Mouse (Mus musculus) testis, adult 2 months (tissue): ENCODE measurements around the gene Ybx2.

ENCODE experiments used
- CTCF ChIP-seq: fragments of 200-500 bp; IDR thresholded peaks from 2 replicates; pipeline ENCODE4 v1.5.1; 2012; ENCODE audit warnings: low read depth, mild to moderate bottlenecking, inconsistent platforms, low read length, moderate library complexity; ENCODE audit not compliant: control insufficient read depth, insufficient read depth, insufficient replicate concordance
- POLR2A ChIP-seq: fragments of 200-500 bp; IDR thresholded peaks from 2 replicates; pipeline ENCODE4 v1.6.1; 2012; ENCODE audit warnings: low read depth, mild to moderate bottlenecking, inconsistent platforms, low read length, moderate library complexity; ENCODE audit not compliant: control insufficient read depth

DNA sequence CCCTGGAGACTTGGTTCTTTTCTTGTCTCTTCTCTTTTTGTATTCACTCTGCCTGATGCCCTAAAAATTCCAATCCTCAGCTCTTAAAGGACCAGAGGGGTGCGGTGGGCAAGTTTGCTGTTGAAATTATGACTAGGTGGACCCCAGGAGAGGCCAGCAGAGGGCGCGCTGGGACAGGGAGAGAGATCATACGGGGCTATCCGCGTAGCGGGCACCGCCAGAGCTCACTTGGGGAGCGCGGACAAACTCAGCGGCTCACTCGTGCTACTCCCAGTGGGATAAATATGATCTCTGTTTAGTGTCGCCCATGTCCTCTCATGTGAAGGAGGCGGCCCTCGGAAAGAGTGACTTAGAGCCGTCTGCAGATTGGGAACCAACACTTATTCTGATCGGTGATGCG lies 1.4 kb upstream of the Ybx2 start:
- TF ChIP-seq CTCF (peak; percentile 87), POLR2A (0 out of 2 replicates have a peak, but pooled peaks have one; percentile 40)
